Mouse (Mus musculus) forebrain, embryonic 16.5 days (tissue): Measurements from ENCODE around the gene Pm20d1. TPM values are rescaled to one million over a fixed set of nuclear protein-coding genes. Genes with fewer than 3 reads are reported as not detected.
A peak's percentile ranks its signal among the peaks of the same experiment; 100 is the strongest.

ENCODE experiments used
- ATAC-seq: fragments of 200-750 bp; cut with Nextera tagmentation; 2 replicates; pipeline ENCODE4 v1.8.0; 2017; ENCODE audit warnings: mild to moderate bottlenecking, moderate library complexity
- H3K27ac ChIP-seq: fragments of 300-500 bp; sonication (generic); 2 replicates; pipeline ENCODE4 v1.5.1; 2014; ENCODE audit warnings: low read length, control low read depth
- H3K27me3 ChIP-seq: fragments of 300-500 bp; sonication (generic); replicated peaks from 2 replicates; pipeline ENCODE4 v1.6.1; 2014; ENCODE audit warnings: low read length; ENCODE audit not compliant: control insufficient read depth, insufficient read depth
- H3K36me3 ChIP-seq: fragments of 300-500 bp; sonication (generic); 2 replicates; pipeline ENCODE4 v1.6.1; 2014; ENCODE audit not compliant: control insufficient read depth, insufficient read depth
- H3K4me1 ChIP-seq: fragments of 300-500 bp; sonication (generic); replicated peaks from 2 replicates; pipeline ENCODE4 v1.6.1; 2014; ENCODE audit warnings: low read length; ENCODE audit not compliant: control insufficient read depth, insufficient read depth
- H3K4me2 ChIP-seq: fragments of 300-500 bp; sonication (generic); 2 replicates; pipeline ENCODE4 v1.6.1; 2014; ENCODE audit warnings: mild to moderate bottlenecking, low read length, control low read depth
- H3K4me3 ChIP-seq: fragments of 300-500 bp; sonication (generic); replicated peaks from 2 replicates; pipeline ENCODE4 v1.5.1; 2014; ENCODE audit warnings: mild to moderate bottlenecking, low read length, control low read depth
- H3K9ac ChIP-seq: fragments of 300-500 bp; sonication (generic); replicated peaks from 2 replicates; pipeline ENCODE4 v1.6.1; 2014; ENCODE audit warnings: low read depth, low read length, control low read depth
- H3K9me3 ChIP-seq: fragments of 300-500 bp; sonication (generic); 2 replicates; pipeline ENCODE4 v1.6.1; 2016; ENCODE audit warnings: low read length; ENCODE audit not compliant: control insufficient read depth
- WGBS: fragments of 180-500 bp; shearing (Covaris S2); extraction: QIAGEN DNeasy Blood & Tissue Kit; methylation state at CpG from one replicate; pipeline ENCODE4 v1.1.7; 2014; 5-methylcytosine and 5-hydroxymethylcytosine counted together
- polyA plus RNA-seq: library from polyadenylated mRNA; unstranded; fragments of >200 nt; fragmentation: Nextera tagmentation; extraction: Ambion mirVana; gene quantifications from 2 replicates; pipeline ENCODE4 v1.2.1, GENCODE M21; 2015

Pm20d1 gene
- polyA plus RNA-seq, 1 experiment from 2014 or later = 0.18 TPM

- Histone ChIP-seq H3K9ac (no peak overlapping the region), H3K9me3 (no peaks in the 10 kb centered on the region), H3K4me1 (peaks cover 20% of the 10 kb centered on the region), H3K4me2 (no peak overlapping the region), H3K27me3 (no peaks in the 10 kb centered on the region), H3K36me3 (no peaks in the 10 kb centered on the region), H3K4me3 (no peak overlapping the region), H3K27ac (peak overlapping the region; percentile 65)
- WGBS = 3% methylated on average over 4 of the region's 4 CpGs
- ATAC-seq = peak; percentile 93
Observed at GRCm38 (mm10) chr1:131770656-131771055, 26.5 kb upstream of the Pm20d1 start.

- H3K27me3 ChIP-seq = no peaks in the 10 kb centered on the region
- no peaks in the 10 kb centered on the region for H3K9me3 ChIP-seq
- no peak overlapping the region for H3K9ac ChIP-seq
- no peak for ATAC-seq
- no peaks in the 10 kb centered on the region for H3K36me3 ChIP-seq
- peak overlapping the region; percentile 8; the same call in 1 of the 2 replicates for H3K27ac ChIP-seq
- no peak overlapping the region for H3K4me2 ChIP-seq
- peaks cover 20% of the 10 kb centered on the region for H3K4me1 ChIP-seq
- H3K4me3 ChIP-seq = no peak overlapping the region
Observed at GRCm38 (mm10) chr1:131771440-131771839, 25.7 kb upstream of the Pm20d1 start.

- Histone ChIP-seq H3K27ac (no peak overlapping the region), H3K27me3 (no peaks in the 10 kb centered on the region), H3K4me3 (no peak overlapping the region), H3K9me3 (no peaks in the 10 kb centered on the region), H3K36me3 (no peaks in the 10 kb centered on the region), H3K4me1 (peaks cover 8% of the 10 kb centered on the region), H3K4me2 (no peak overlapping the region), H3K9ac (no peak overlapping the region)
- 22% methylated on average over 3 of the region's 3 CpGs for WGBS
- ATAC-seq = peak; percentile 65
Observed at GRCm38 (mm10) chr1:131794591-131794990, 2.6 kb upstream of the Pm20d1 start.

GRCm38 (mm10) chr1:131795171-131795570 is 2.0 kb upstream of the Pm20d1 start:
- Histone ChIP-seq H3K4me1 (peaks cover 8% of the 10 kb centered on the region), H3K27ac (no peak overlapping the region), H3K27me3 (no peaks in the 10 kb centered on the region), H3K36me3 (no peaks in the 10 kb centered on the region), H3K4me3 (no peak overlapping the region), H3K4me2 (no peak overlapping the region), H3K9me3 (no peaks in the 10 kb centered on the region), H3K9ac (no peak overlapping the region)
- 86% methylated on average over 3 of the region's 3 CpGs for WGBS
- no peak for ATAC-seq

GRCm38 (mm10) chr1:131800001-131800400 is 2.8 kb downstream of the Pm20d1 start:
- no peak for ATAC-seq
- no peak overlapping the region for H3K4me2 ChIP-seq
- H3K27me3 ChIP-seq = no peaks in the 10 kb centered on the region
- H3K9me3 ChIP-seq = no peaks in the 10 kb centered on the region
- WGBS = 56% methylated on average over 1 of the region's 1 CpGs
- H3K27ac ChIP-seq = no peak overlapping the region
- no peaks in the 10 kb centered on the region for H3K36me3 ChIP-seq
- H3K4me1 ChIP-seq = peaks cover 8% of the 10 kb centered on the region
- H3K9ac ChIP-seq = no peak overlapping the region
- no peak overlapping the region for H3K4me3 ChIP-seq

- H3K9ac ChIP-seq = no peak overlapping the region
- H3K27me3 ChIP-seq = no peaks in the 10 kb centered on the region
- no peak overlapping the region for H3K4me3 ChIP-seq
- no peak for ATAC-seq
- H3K27ac ChIP-seq = no peak overlapping the region
- H3K9me3 ChIP-seq = no peaks in the 10 kb centered on the region
- peaks cover 8% of the 10 kb centered on the region for H3K4me1 ChIP-seq
- 94% methylated on average over 8 of the region's 8 CpGs for WGBS
- H3K36me3 ChIP-seq = no peaks in the 10 kb centered on the region
- no peak overlapping the region for H3K4me2 ChIP-seq
Observed at GRCm38 (mm10) chr1:131801071-131801470, 3.9 kb downstream of the Pm20d1 start.

GRCm38 (mm10) chr1:131802652-131803051 is 5.5 kb downstream of the Pm20d1 start:
- no peak overlapping the region for H3K4me3 ChIP-seq
- no peak for ATAC-seq
- WGBS = 84% methylated on average over 5 of the region's 5 CpGs

GRCm38 (mm10) chr1:131804166-131804565 is 7.0 kb downstream of the Pm20d1 start:
- H3K4me2 ChIP-seq = no peak overlapping the region
- H3K4me3 ChIP-seq = no peak overlapping the region
- H3K27ac ChIP-seq = no peak overlapping the region
- no peaks in the 10 kb centered on the region for H3K27me3 ChIP-seq
- WGBS = 98% methylated on average over 3 of the region's 3 CpGs
- H3K4me1 ChIP-seq = no peaks in the 10 kb centered on the region
- no peak overlapping the region for H3K9ac ChIP-seq
- ATAC-seq = no peak
- H3K36me3 ChIP-seq = no peaks in the 10 kb centered on the region
- H3K9me3 ChIP-seq = no peaks in the 10 kb centered on the region

More at GRCm38 (mm10) chr1:131802652-131803051, 5.5 kb downstream of the Pm20d1 start:
- Histone ChIP-seq H3K27ac (no peak overlapping the region), H3K9ac (no peak overlapping the region), H3K9me3 (no peaks in the 10 kb centered on the region), H3K27me3 (no peaks in the 10 kb centered on the region), H3K36me3 (no peaks in the 10 kb centered on the region), H3K4me2 (no peak overlapping the region), H3K4me1 (peaks cover 2% of the 10 kb centered on the region)

- no peaks in the 10 kb centered on the region for H3K36me3 ChIP-seq
- H3K27ac ChIP-seq = no peak overlapping the region
- H3K9me3 ChIP-seq = no peaks in the 10 kb centered on the region
- no peaks in the 10 kb centered on the region for H3K4me1 ChIP-seq
- no peaks in the 10 kb centered on the region for H3K27me3 ChIP-seq
- H3K9ac ChIP-seq = no peak overlapping the region
- WGBS = 76% methylated on average over 1 of the region's 1 CpGs
- no peak overlapping the region for H3K4me2 ChIP-seq
- H3K4me3 ChIP-seq = no peak overlapping the region
- no peak for ATAC-seq
Observed at GRCm38 (mm10) chr1:131808986-131809385, 11.8 kb downstream of the Pm20d1 start.

GRCm38 (mm10) chr1:131809651-131810050 is 12.5 kb downstream of the Pm20d1 start:
- ATAC-seq = no peak
- Histone ChIP-seq H3K9ac (no peak overlapping the region), H3K27me3 (no peaks in the 10 kb centered on the region), H3K4me1 (no peaks in the 10 kb centered on the region), H3K4me3 (no peak overlapping the region), H3K9me3 (no peaks in the 10 kb centered on the region), H3K4me2 (no peak overlapping the region), H3K36me3 (no peaks in the 10 kb centered on the region), H3K27ac (no peak overlapping the region)
- 58% methylated on average over 2 of the region's 2 CpGs for WGBS
